In genomic region chr3:52268737-52269513, GRCm38 (mm10) we compare ENCODE assay signal across 8 mouse cellular contexts. TPM values are rescaled to one million over a fixed set of nuclear protein-coding genes. Genes with fewer than 3 reads are reported as not detected.
DNase-seq lines count a peak whose midpoint lies in the region; ATAC-seq and TF ChIP-seq lines count a peak whose summit lies in the region.

No protein-coding gene starts in this region.

- H3K27me3 ChIP-seq in embryonic facial prominence, embryonic 13.5 days: peaks cover 32% of the 10 kb centered on the region
- no peaks in the 10 kb centered on the region for H3K27me3 ChIP-seq in heart, embryonic 14.5 days (ENCODE audit: control insufficient read depth, insufficient read depth, low read length)
- no peaks in the 10 kb centered on the region; the same call in 1 of the 2 replicates for H3K27me3 ChIP-seq in spleen, adult 2 months (ENCODE audit: control insufficient read depth, insufficient read depth, low read length)

- peak overlapping the region; percentile 88 for H3K9ac ChIP-seq in embryonic facial prominence, embryonic 13.5 days
- peak overlapping the region; percentile 97 for H3K9ac ChIP-seq in heart, embryonic 14.5 days (ENCODE audit: low read length)

- H3K27ac ChIP-seq in embryonic facial prominence, embryonic 13.5 days: peak overlapping the region; percentile 88; the same call in 1 of the 2 replicates
- peak overlapping the region; percentile 88 to 96 for H3K27ac ChIP-seq in heart, embryonic 14.5 days (replicated peaks in 1 of 2; ENCODE audit: control insufficient read depth in 1 of 2, insufficient read depth in 1 of 2, low read depth in 2 of 2, low read length in 2 of 2)
- peak overlapping the region; percentile 99 for H3K27ac ChIP-seq in spleen, adult 2 months (ENCODE audit: insufficient read depth, low read length)

- TF ChIP-seq CTCF in spleen, adult 2 months (IDR thresholded peaks at IDR 0.05; ENCODE audit: extremely low read depth, insufficient read depth, insufficient read length, insufficient replicate concordance): no peak

- WGBS in embryonic facial prominence, embryonic 13.5 days: under 1% methylated on average over 89 of the region's 89 CpGs
- under 1% methylated on average over 85 of the region's 89 CpGs for WGBS in heart, embryonic 14.5 days
- under 1% methylated on average over 78 of the region's 89 CpGs for WGBS in spleen, adult 2 months

- H3K36me3 ChIP-seq in embryonic facial prominence, embryonic 13.5 days: no peaks in the 10 kb centered on the region
- no peaks in the 10 kb centered on the region for H3K36me3 ChIP-seq in heart, embryonic 14.5 days (ENCODE audit: control insufficient read depth, insufficient read depth, low read length)
- H3K36me3 ChIP-seq in spleen, adult 2 months (ENCODE audit: control insufficient read depth, insufficient read depth, low read length): no peaks in the 10 kb centered on the region

- DNase-seq in adrenal gland, adult 8-10 months: peak; percentile 40
- DNase-seq in kidney, postnatal 10 days: peak; percentile 83
- DNase-seq in spleen, adult 2 months (ENCODE audit: low read depth in 1 of 2, low spot score in 2 of 2): peak in 1 of 2 experiments; percentile 61

- peak; percentile 2 for ATAC-seq in CD4-positive, CD25-positive, alpha-beta regulatory T cell, adult 4 months
- no peak for ATAC-seq in embryonic facial prominence, embryonic 13.5 days (ENCODE audit: insufficient number of reproducible peaks, insufficient read depth, low FRiP score, low TSS enrichment, low read depth)
- ATAC-seq in heart, embryonic 14.5 days (ENCODE audit: insufficient number of reproducible peaks, insufficient read depth, low FRiP score, low read depth): peak; percentile 19
- ATAC-seq in megakaryocyte, adult 5-6 weeks (ENCODE audit: poor library complexity, severe bottlenecking): peak; percentile 11; the same call in 1 of the 2 replicates
- no peak; the same call in 1 of the 2 replicates for ATAC-seq in monocyte, adult 5-6 weeks (replicated peaks; ENCODE audit: insufficient number of reproducible peaks, low FRiP score, low TSS enrichment, poor library complexity, severe bottlenecking)

- peak overlapping the region; percentile 96 for H3K4me2 ChIP-seq in embryonic facial prominence, embryonic 13.5 days
- H3K4me2 ChIP-seq in heart, embryonic 14.5 days (ENCODE audit: low read length): peak overlapping the region; percentile 97

- H3K4me1 ChIP-seq in embryonic facial prominence, embryonic 13.5 days: peaks cover 25% of the 10 kb centered on the region
- peaks cover 11 to 23% of the 10 kb centered on the region in 2 experiments for H3K4me1 ChIP-seq in heart, embryonic 14.5 days (ENCODE audit: control insufficient read depth in 2 of 2, insufficient read depth in 2 of 2, low read length in 2 of 2)
- H3K4me1 ChIP-seq in spleen, adult 2 months (ENCODE audit: control insufficient read depth, insufficient read depth, insufficient read length): peaks cover 15% of the 10 kb centered on the region

- H3K9me3 ChIP-seq in embryonic facial prominence, embryonic 13.5 days: no peaks in the 10 kb centered on the region
- no peaks in the 10 kb centered on the region for H3K9me3 ChIP-seq in heart, embryonic 14.5 days (ENCODE audit: control insufficient read depth, low read length)

- H3K4me3 ChIP-seq in embryonic facial prominence, embryonic 13.5 days: peak overlapping the region; percentile 79
- peak overlapping the region; percentile 92 to 97 for H3K4me3 ChIP-seq in heart, embryonic 14.5 days (ENCODE audit: control insufficient read depth in 1 of 2, insufficient read depth in 1 of 2, low read depth in 1 of 2, low read length in 2 of 2)
- H3K4me3 ChIP-seq in spleen, adult 2 months (ENCODE audit: extremely low read depth, insufficient read depth, insufficient read length): peak overlapping the region; percentile 79

- no peak for TF ChIP-seq POLR2A in spleen, adult 2 months (IDR thresholded peaks at IDR 0.05; ENCODE audit: low read depth, low read length)

RNA-seq across cellular contexts. Expression of gene Foxo1, which starts 0.8 kb away (rescaled TPM):
- polyA plus RNA-seq in CD4-positive, CD25-positive, alpha-beta regulatory T cell, adult 4 months (2017; shearing (Covaris generic)): 10 to 100 TPM; 37.1 to 38.9 TPM
- total RNA-seq in adrenal gland, adult 8-10 months (2022): 10 to 100 TPM; 21.2 to 23.6 (median 22.5) TPM
- 5.7 and 7.3 TPM in 2 replicates for polyA plus RNA-seq in embryonic facial prominence, embryonic 13.5 days (2015; fragmentation: Nextera tagmentation; extraction: Ambion mirVana)
- polyA plus RNA-seq in heart, embryonic 14.5 days (2014; fragmentation: Nextera tagmentation; extraction: Ambion mirVana): 8.6 and 9.2 TPM in 2 replicates
- 8.8 and 10.0 TPM in 2 replicates for total RNA-seq in megakaryocyte, adult 5-6 weeks (2015)
- total RNA-seq in megakaryocyte, adult 5-6 weeks (2017): 1.6 and 2.4 TPM in 2 replicates
- 21.3 and 33.2 TPM in 2 replicates for polyA plus RNA-seq in spleen, adult 2 months (2012; rRNA removed)
- 7.4 to 10.3 TPM (median 8.6 TPM) in 3 replicates for total RNA-seq in monocyte, adult 5-6 weeks (2017)

Comparison
In these comparisons a context has a peak if more than half of its experiments do, and no peak if none do; other contexts are left out.
1. ATAC-seq: peak in CD4-positive, CD25-positive, alpha-beta regulatory T cell, adult 4 months (single experiment), heart, embryonic 14.5 days (single experiment) and megakaryocyte, adult 5-6 weeks (single experiment); none in embryonic facial prominence, embryonic 13.5 days (single experiment) and monocyte, adult 5-6 weeks (single experiment).
2. Peak in every context shown above with its lines, with median percentiles within 50 percentile points of each other: H3K27ac ChIP-seq and H3K4me3 ChIP-seq.